Mouse (Mus musculus): ENCODE data around the gene Smarcal1. TPM values are rescaled to one million over a fixed set of nuclear protein-coding genes. Genes with fewer than 3 reads are reported as not detected.

Gene Smarcal1
- polyA plus RNA-seq, 1 experiment from 2014 or later: 15.6 TPM

GRCm38 (mm10) chr1:72601233-72601632, 18.2 kb downstream of the Smarcal1 start:
- H3K36me3 ChIP-seq (ENCODE audit: inconsistent target): peaks cover 54% of the 10 kb centered on the region; the same call in 1 of the 2 replicates

GRCm38 (mm10) chr1:72602186-72602585, 19.1 kb downstream of the Smarcal1 start:
- 94% methylated on average over 5 of the region's 5 CpGs for WGBS (ENCODE audit: missing documents)
- peaks cover 44% of the 10 kb centered on the region; the same call in 1 of the 2 replicates for H3K36me3 ChIP-seq (ENCODE audit: inconsistent target)
- no peak overlapping the region for H3K27ac ChIP-seq
- no peaks in the 10 kb centered on the region for H3K79me2 ChIP-seq (ENCODE audit: inconsistent target)
- no peak overlapping the region for H3K4me3 ChIP-seq (ENCODE audit: inconsistent target)

More at GRCm38 (mm10) chr1:72601233-72601632, 18.2 kb downstream of the Smarcal1 start:
- WGBS (ENCODE audit: missing documents): 93% methylated on average over 7 of the region's 7 CpGs
- no peak overlapping the region for H3K4me3 ChIP-seq (ENCODE audit: inconsistent target)
- H3K27ac ChIP-seq: no peak overlapping the region
- no peaks in the 10 kb centered on the region for H3K79me2 ChIP-seq (ENCODE audit: inconsistent target)

- Histone ChIP-seq H3K4me3 (ENCODE audit: inconsistent target) (no peak overlapping the region), H3K27ac (no peak overlapping the region), H3K36me3 (ENCODE audit: inconsistent target) (peaks cover 38% of the 10 kb centered on the region; the same call in 1 of the 2 replicates), H3K79me2 (ENCODE audit: inconsistent target) (no peaks in the 10 kb centered on the region)
- 98% methylated on average over 5 of the region's 5 CpGs for WGBS (ENCODE audit: missing documents)
Observed at GRCm38 (mm10) chr1:72602803-72603202, 19.8 kb downstream of the Smarcal1 start.

GRCm38 (mm10) chr1:72606186-72606673, 23.2 kb downstream of the Smarcal1 start:
- Histone ChIP-seq H3K4me3 (ENCODE audit: inconsistent target) (no peak overlapping the region), H3K79me2 (ENCODE audit: inconsistent target) (no peaks in the 10 kb centered on the region), H3K27ac (no peak overlapping the region), H3K36me3 (ENCODE audit: inconsistent target) (peaks cover 22% of the 10 kb centered on the region)
- 87% methylated on average over 12 of the region's 12 CpGs for WGBS (ENCODE audit: missing documents)

GRCm38 (mm10) chr1:72609129-72609528, 26.1 kb downstream of the Smarcal1 start:
- Histone ChIP-seq H3K4me3 (ENCODE audit: inconsistent target) (no peak overlapping the region), H3K79me2 (ENCODE audit: inconsistent target) (no peaks in the 10 kb centered on the region), H3K27ac (no peak overlapping the region), H3K36me3 (ENCODE audit: inconsistent target) (peaks cover 37% of the 10 kb centered on the region)
- WGBS (ENCODE audit: missing documents): 95% methylated on average over 10 of the region's 10 CpGs

- Histone ChIP-seq H3K27ac (no peak overlapping the region), H3K79me2 (ENCODE audit: inconsistent target) (no peaks in the 10 kb centered on the region), H3K36me3 (ENCODE audit: inconsistent target) (peaks cover 46% of the 10 kb centered on the region), H3K4me3 (ENCODE audit: inconsistent target) (no peak overlapping the region)
- 93% methylated on average over 23 of the region's 23 CpGs for WGBS (ENCODE audit: missing documents)
Observed at GRCm38 (mm10) chr1:72609887-72610877, 27.1 kb downstream of the Smarcal1 start.

- WGBS (ENCODE audit: missing documents): 95% methylated on average over 6 of the region's 6 CpGs
- Histone ChIP-seq H3K36me3 (ENCODE audit: inconsistent target) (peaks cover 65% of the 10 kb centered on the region), H3K27ac (no peak overlapping the region), H3K79me2 (ENCODE audit: inconsistent target) (no peaks in the 10 kb centered on the region), H3K4me3 (ENCODE audit: inconsistent target) (no peak overlapping the region)
Observed at GRCm38 (mm10) chr1:72612172-72612571, 29.1 kb downstream of the Smarcal1 start.

GRCm38 (mm10) chr1:72635221-72635620, 52.2 kb downstream of the Smarcal1 start:
- H3K4me3 ChIP-seq (ENCODE audit: inconsistent target): no peak overlapping the region
- 70% methylated on average over 5 of the region's 5 CpGs for WGBS (ENCODE audit: missing documents)
- H3K79me2 ChIP-seq (ENCODE audit: inconsistent target): no peaks in the 10 kb centered on the region
- peaks cover 21% of the 10 kb centered on the region; the same call in 1 of the 2 replicates for H3K36me3 ChIP-seq (ENCODE audit: inconsistent target)
- H3K27ac ChIP-seq: no peak overlapping the region

- Histone ChIP-seq H3K79me2 (ENCODE audit: inconsistent target) (no peaks in the 10 kb centered on the region), H3K36me3 (ENCODE audit: inconsistent target) (no peaks in the 10 kb centered on the region), H3K27ac (no peak overlapping the region), H3K4me3 (ENCODE audit: inconsistent target) (no peak overlapping the region)
- WGBS (ENCODE audit: missing documents): 50% methylated on average over 48 of the region's 49 CpGs
Observed at GRCm38 (mm10) chr1:72640658-72641410, 57.8 kb downstream of the Smarcal1 start.

GRCm38 (mm10) chr1:72673070-72673469, 90.0 kb downstream of the Smarcal1 start:
- H3K36me3 ChIP-seq (ENCODE audit: inconsistent target): no peaks in the 10 kb centered on the region
- H3K27ac ChIP-seq: no peak overlapping the region
- no peaks in the 10 kb centered on the region for H3K79me2 ChIP-seq (ENCODE audit: inconsistent target)
- no peak overlapping the region for H3K4me3 ChIP-seq (ENCODE audit: inconsistent target)
- 92% methylated on average over 3 of the region's 3 CpGs for WGBS (ENCODE audit: missing documents)

Other genes with a start within 250 kb of the Smarcal1 start
- not detected in 3 replicates for gene March4, start 46.3 kb upstream of the Smarcal1 start, polyA plus RNA-seq (2018)
- gene Ankar, start 117.3 kb downstream of the Smarcal1 start, polyA plus RNA-seq (2018): not detected in 3 replicates
- 330 to 1,387 TPM (median 1,158 TPM) in 3 replicates for gene Rpl37a, start 128.0 kb downstream of the Smarcal1 start, polyA plus RNA-seq (2018)
- not detected in 3 replicates for gene Igfbp2, start 241.3 kb downstream of the Smarcal1 start, polyA plus RNA-seq (2018)